Mouse (Mus musculus) erythroblast, embryonic 14.5 days (primary cell): ENCODE measurements around the gene Uvrag.

ENCODE experiments used
- GATA1 ChIP-seq: IDR thresholded peaks from 2 replicates; pipeline ENCODE4 v1.6.1; 2012; ENCODE audit warnings: low read length, inconsistent platforms, mixed read lengths
- TAL1 ChIP-seq: IDR thresholded peaks from 3 replicates; pipeline ENCODE4 v1.6.1; 2012; ENCODE audit warnings: low read length, inconsistent platforms, mixed read lengths

DNA sequence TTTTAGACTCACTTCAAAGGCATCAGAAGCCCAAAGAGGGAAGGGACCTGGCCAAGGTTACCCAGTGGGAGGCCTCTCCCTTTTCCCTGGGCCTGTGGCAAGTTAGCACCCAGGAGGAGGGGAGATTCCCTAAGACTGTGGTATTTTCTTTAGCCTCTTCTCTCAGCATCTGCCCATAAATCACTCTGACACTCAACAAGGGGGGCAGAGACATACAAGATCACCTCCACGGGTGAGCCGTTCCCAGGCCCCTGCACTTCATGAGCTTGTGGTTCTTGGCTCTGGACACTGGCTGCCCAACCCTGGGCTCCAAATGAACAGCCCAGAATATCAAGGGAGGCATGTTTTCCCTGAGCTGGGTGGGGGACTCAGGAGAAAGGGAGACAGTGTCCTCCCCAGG is 279.9 kb downstream of the Uvrag start:
- TF ChIP-seq TAL1: no peak
- TF ChIP-seq GATA1: no peak
